26 mouse cellular contexts compared by ENCODE assay signal in genomic region chr8:62678166-62678565, GRCm38 (mm10).
DNase-seq lines count a peak whose midpoint lies in the region; ATAC-seq lines count a peak whose summit lies in the region.
"Had no signal": no experiment of that assay in that cellular context is flagged by ENCODE, and none has a peak within 500 bp of the region (broad histone marks: within the 10 kb centered on the region; RNA-seq: fewer than 3 reads in every experiment).

No protein-coding gene starts in this region.

- no peak overlapping the region for H3K4me2 ChIP-seq in kidney, embryonic 16.5 days (replicated peaks; ENCODE audit: low read depth, low read length)
- H3K4me2 ChIP-seq in midbrain, embryonic 15.5 days: no peak overlapping the region
- H3K4me2 ChIP-seq: forebrain, embryonic 13.5 days; heart, embryonic 11.5 days; hindbrain, embryonic 12.5 days; hindbrain, embryonic 15.5 days had no signal

- H3K9me3 ChIP-seq in kidney, embryonic 16.5 days (ENCODE audit: low read length): no peaks in the 10 kb centered on the region
- no peaks in the 10 kb centered on the region for H3K9me3 ChIP-seq in midbrain, embryonic 15.5 days
- no peaks in the 10 kb centered on the region for H3K9me3 ChIP-seq in midbrain, embryonic 10.5 days (replicated peaks)
- H3K9me3 ChIP-seq: forebrain, embryonic 10.5 days; forebrain, embryonic 13.5 days; G1E; hindbrain, embryonic 12.5 days; hindbrain, embryonic 15.5 days had no signal

- no peak overlapping the region for H3K9ac ChIP-seq in kidney, embryonic 16.5 days (replicated peaks; ENCODE audit: low read length)
- no peak overlapping the region for H3K9ac ChIP-seq in midbrain, embryonic 15.5 days
- H3K9ac ChIP-seq: forebrain, embryonic 13.5 days; hindbrain, embryonic 12.5 days; hindbrain, embryonic 15.5 days had no signal

- WGBS in kidney, embryonic 16.5 days: 27% methylated on average over 5 of the region's 5 CpGs
- 83% methylated on average over 5 of the region's 5 CpGs for WGBS in midbrain, embryonic 15.5 days
- 88% methylated on average over 5 of the region's 5 CpGs for WGBS in midbrain, embryonic 10.5 days

- no peaks in the 10 kb centered on the region for H3K36me3 ChIP-seq in kidney, embryonic 16.5 days (ENCODE audit: insufficient read depth, low read length)
- H3K36me3 ChIP-seq in midbrain, embryonic 15.5 days (replicated peaks): no peaks in the 10 kb centered on the region
- H3K36me3 ChIP-seq in midbrain, embryonic 10.5 days: no peaks in the 10 kb centered on the region
- H3K36me3 ChIP-seq: forebrain, embryonic 10.5 days; G1E; hindbrain, embryonic 12.5 days; hindbrain, embryonic 15.5 days had no signal

- no peak overlapping the region for H3K27ac ChIP-seq in kidney, embryonic 16.5 days (ENCODE audit: low read length)
- no peak overlapping the region for H3K27ac ChIP-seq in midbrain, embryonic 15.5 days
- H3K27ac ChIP-seq in midbrain, embryonic 10.5 days (replicated peaks): no peak overlapping the region
- H3K27ac ChIP-seq: forebrain, embryonic 10.5 days; forebrain, embryonic 13.5 days; gastrocnemius, adult 2 months; hindbrain, embryonic 12.5 days; hindbrain, embryonic 15.5 days had no signal

- 0 out of 2 replicates have a peak, but pooled peaks have one; percentile 57 for ATAC-seq in kidney, embryonic 16.5 days (ENCODE audit: low FRiP score, low TSS enrichment)
- 0 out of 2 replicates have a peak, but pooled peaks have one; percentile 6 for ATAC-seq in midbrain, embryonic 15.5 days (replicated peaks)
- ATAC-seq: forebrain, embryonic 13.5 days; forebrain, embryonic 16.5 days; Patski had no signal

- H3K4me3 ChIP-seq in kidney, embryonic 16.5 days (ENCODE audit: low read length): no peak overlapping the region
- H3K4me3 ChIP-seq in midbrain, embryonic 15.5 days: no peak overlapping the region
- no peak overlapping the region for H3K4me3 ChIP-seq in midbrain, embryonic 10.5 days
- H3K4me3 ChIP-seq: forebrain, embryonic 10.5 days; forebrain, embryonic 13.5 days; gastrocnemius, adult 2 months; hindbrain, embryonic 12.5 days; hindbrain, embryonic 15.5 days had no signal

- no peaks in the 10 kb centered on the region for H3K27me3 ChIP-seq in kidney, embryonic 16.5 days (ENCODE audit: insufficient read depth, low read length)
- no peaks in the 10 kb centered on the region for H3K27me3 ChIP-seq in midbrain, embryonic 15.5 days (replicated peaks)
- H3K27me3 ChIP-seq in midbrain, embryonic 10.5 days (ENCODE audit: low read depth, poor library complexity, severe bottlenecking): no peaks in the 10 kb centered on the region
- H3K27me3 ChIP-seq: CH12.LX; forebrain, embryonic 13.5 days; hindbrain, embryonic 12.5 days; hindbrain, embryonic 15.5 days; Patski had no signal

- peak; percentile 2 for DNase-seq in embryo, embryonic 11 days
- no peak for DNase-seq in embryo, embryonic 10 days (ENCODE audit: low spot score)
- no peak for DNase-seq in kidney, postnatal 10 days
- DNase-seq in midbrain, embryonic 10.5 days (ENCODE audit: low spot score): no peak
- DNase-seq in forelimb bud, embryonic 11.5 days (ENCODE audit: low read depth, low spot score): peak; percentile 2
- DNase-seq in lung, postnatal 25 days (ENCODE audit: low spot score): no peak
- DNase-seq: adrenal gland, postnatal 14 days; B cell, adult 2 months; cerebellum, adult 11-12 months; cerebellum, adult 8-10 months; cerebellum, postnatal 10 days; cerebellum, postnatal 36 days; gastrocnemius, adult 2 months; gastrocnemius, postnatal 14 days; heart, adult 11 months had no signal

- H3K4me1 ChIP-seq in kidney, embryonic 16.5 days (ENCODE audit: insufficient read depth, low read length): no peaks in the 10 kb centered on the region
- H3K4me1 ChIP-seq in midbrain, embryonic 15.5 days: no peaks in the 10 kb centered on the region
- H3K4me1 ChIP-seq in midbrain, embryonic 10.5 days: no peaks in the 10 kb centered on the region
- H3K4me1 ChIP-seq: forebrain, embryonic 10.5 days; forebrain, embryonic 13.5 days; hindbrain, embryonic 12.5 days; hindbrain, embryonic 15.5 days had no signal

Comparison
In these comparisons a context has a peak if more than half of its experiments do, and no peak if none do; other contexts are left out.
1. DNase-seq: peak in embryo, embryonic 11 days (single experiment) and forelimb bud, embryonic 11.5 days (single experiment); none in embryo, embryonic 10 days (single experiment), kidney, postnatal 10 days (single experiment), midbrain, embryonic 10.5 days (single experiment) and lung, postnatal 25 days (single experiment).